In genomic region chr8:124678246-124678645, GRCm38 (mm10) we compare ENCODE assay signal across 5 mouse cellular contexts.
"Had no signal": no experiment of that assay in that cellular context is flagged by ENCODE, and none has a peak within 500 bp of the region (broad histone marks: within the 10 kb centered on the region; RNA-seq: fewer than 3 reads in every experiment).

No protein-coding gene starts in this region.

- H3K4me3 ChIP-seq: midbrain, embryonic 10.5 days; midbrain, embryonic 12.5 days; myocyte; neural tube, embryonic 13.5 days; neural tube, embryonic 15.5 days had no signal

- H3K27ac ChIP-seq: midbrain, embryonic 10.5 days; midbrain, embryonic 12.5 days; neural tube, embryonic 13.5 days; neural tube, embryonic 15.5 days had no signal
